Mouse (Mus musculus) urinary bladder, postnatal 36 days (tissue): Measurements from ENCODE around the gene Rpap3.
"Not testable (repeated sequence)": the region's sequence is repeated elsewhere in the genome, so short reads cannot be mapped to it uniquely, and the experiment has no call there.

Source experiments
- DNase-seq, 2 experiments: peaks; one replicate each; pipeline ENCODE4 v3.0.0; 2022; ENCODE audit warnings: low spot score in 2 of 2, mixed read lengths in 1 of 2

Rpap3 gene

DNA sequence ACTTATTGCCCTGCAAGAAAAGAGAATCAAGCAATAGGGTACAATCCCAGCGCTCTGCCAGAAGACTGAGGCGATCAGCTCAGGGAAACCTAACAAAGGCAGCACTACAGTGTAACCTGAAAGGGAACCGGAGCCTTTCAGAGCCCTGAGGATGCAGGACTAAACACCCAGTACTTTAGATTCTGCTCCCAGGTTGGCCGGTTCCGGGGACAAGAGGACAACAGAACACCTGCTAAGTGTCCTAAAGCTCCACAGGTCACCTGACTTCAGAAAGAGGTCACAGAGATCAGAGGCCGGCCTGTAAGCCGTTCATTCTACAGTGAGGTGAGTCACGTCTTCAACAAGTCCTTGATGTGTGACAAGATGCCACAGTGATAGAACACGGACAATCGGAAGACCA is 9.0 kb downstream of the Rpap3 start:
- DNase-seq = no peak

DNA sequence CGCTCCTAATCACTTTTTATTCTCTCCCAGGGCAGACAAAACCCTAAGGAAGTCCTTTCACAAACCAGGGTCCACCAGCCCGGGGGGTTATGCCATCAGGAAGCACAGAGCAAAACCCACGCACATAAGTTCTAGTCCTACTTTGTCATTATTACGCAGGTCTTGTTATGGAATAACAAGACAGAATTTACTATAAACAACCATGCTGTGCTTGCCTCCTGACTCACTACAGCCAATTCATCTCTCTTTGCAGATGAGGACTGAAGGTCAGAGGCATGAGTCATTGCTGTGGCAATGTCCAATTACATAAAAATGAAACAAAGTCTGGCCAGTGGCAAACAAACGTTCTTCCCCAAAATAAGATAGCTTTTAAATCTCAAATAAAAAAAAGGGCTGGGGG is 12.2 kb downstream of the Rpap3 start:
- no peak for DNase-seq

DNA sequence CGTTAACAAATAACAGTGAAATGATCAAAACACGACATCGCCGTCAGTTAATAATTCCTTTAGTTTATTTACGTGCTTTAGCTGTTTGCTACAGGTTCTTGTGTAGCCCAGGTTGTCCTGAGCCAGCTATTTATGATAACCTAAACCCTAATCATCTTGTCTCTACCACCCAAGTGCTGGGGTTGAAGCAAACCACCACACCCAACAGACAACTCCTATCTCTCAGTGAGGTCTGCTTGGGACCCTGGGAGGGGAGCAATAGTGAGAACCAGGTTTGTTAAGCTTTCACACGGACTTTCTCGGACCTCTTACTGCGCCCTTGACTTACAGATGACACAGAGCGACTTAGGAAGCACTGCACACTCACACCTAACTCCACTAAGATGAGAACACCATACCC is 21.5 kb downstream of the Rpap3 start:
- no peak for DNase-seq

DNA sequence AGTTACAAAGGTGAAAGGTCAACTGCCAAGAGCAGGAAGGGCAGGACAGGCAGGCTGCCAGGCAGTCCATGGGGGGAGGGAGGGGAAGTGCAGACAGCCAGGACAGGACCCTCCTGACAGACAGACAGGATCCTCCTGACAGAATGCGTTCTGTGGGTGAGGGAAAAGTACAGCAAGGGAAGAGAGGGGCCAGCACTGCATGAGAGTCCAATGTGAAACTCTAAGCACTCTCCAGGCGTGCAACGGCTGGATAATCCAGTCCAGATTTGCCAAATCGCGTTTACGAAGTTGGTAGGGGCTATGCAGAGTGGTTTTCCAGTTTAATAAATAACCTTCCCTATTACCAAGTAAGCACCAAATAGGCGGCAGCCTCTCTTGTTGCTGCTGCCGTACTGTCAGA is 23.6 kb downstream of the Rpap3 start:
- DNase-seq = no peak

GRCm38 (mm10) chr15:97679991-97680681 is 25.5 kb downstream of the Rpap3 start:
- no peak for DNase-seq

DNA sequence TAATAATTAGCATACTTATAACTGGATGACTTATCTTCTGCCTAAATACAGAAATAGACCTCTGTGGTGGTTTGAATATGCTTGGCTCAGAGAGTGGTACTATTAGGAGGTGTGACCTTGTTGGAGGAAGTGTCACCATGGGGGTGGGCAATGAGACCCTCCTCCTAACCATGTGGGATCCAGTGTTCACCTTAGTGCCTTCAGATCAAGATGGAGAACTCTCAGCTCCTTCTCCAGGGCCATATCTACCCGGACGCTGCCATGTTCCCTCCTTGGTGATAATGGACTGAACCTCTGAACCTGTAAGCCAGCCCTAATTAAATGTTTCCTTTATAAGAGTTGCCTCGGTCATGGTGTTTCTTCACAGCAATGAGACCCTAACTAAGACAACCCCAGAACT is 28.3 kb downstream of the Rpap3 start:
- DNase-seq = no peak

- DNase-seq = no peak
Observed at GRCm38 (mm10) chr15:97675927-97676326, 29.7 kb downstream of the Rpap3 start.

GRCm38 (mm10) chr15:97674423-97674822 is 31.2 kb downstream of the Rpap3 start:
- DNase-seq = no peak

DNA sequence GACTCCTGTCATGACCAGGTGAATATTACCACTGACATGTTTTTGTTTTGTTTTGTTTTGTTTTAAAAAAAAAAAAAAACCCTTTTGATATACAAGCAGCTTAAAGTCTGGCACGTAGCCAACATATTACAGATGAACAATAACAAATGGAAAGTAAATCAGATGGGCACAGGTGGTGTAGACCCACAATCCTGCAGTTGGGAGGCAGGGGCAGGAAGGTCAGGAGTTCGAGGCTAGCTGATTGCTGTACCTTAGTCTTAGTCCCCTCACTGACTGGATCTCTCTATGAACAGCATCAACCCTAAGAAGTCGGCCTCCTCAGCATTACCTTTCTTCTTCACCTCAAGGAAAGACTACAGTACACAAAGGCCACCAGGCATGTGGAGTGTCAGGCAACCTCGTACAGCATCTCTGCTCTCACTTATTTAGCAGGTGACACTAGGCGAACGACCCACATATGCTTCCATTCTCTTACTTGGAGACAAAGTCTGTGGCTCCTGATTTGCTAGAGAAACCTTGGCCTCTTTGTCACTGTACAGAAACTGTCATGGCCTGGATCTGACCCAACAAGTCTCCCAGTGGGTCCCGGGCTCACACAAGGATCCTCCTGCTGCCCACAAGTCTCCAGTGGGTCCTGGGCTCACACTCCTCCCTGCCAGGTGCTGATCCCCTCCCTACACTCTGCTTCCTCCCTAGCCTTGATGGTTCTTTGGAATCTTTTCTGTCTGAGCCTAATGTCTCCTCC is 32.2 kb downstream of the Rpap3 start:
- no peak for DNase-seq

GRCm38 (mm10) chr15:97672211-97672765 is 33.3 kb downstream of the Rpap3 start:
- DNase-seq = peak in 1 of 2 experiments; percentile 14

GRCm38 (mm10) chr15:97670554-97670953 is 35.1 kb downstream of the Rpap3 start:
- DNase-seq = peak in 1 of 2 experiments; percentile 52

GRCm38 (mm10) chr15:97668158-97668877 is 37.3 kb downstream of the Rpap3 start:
- not testable (repeated sequence) for DNase-seq

DNA sequence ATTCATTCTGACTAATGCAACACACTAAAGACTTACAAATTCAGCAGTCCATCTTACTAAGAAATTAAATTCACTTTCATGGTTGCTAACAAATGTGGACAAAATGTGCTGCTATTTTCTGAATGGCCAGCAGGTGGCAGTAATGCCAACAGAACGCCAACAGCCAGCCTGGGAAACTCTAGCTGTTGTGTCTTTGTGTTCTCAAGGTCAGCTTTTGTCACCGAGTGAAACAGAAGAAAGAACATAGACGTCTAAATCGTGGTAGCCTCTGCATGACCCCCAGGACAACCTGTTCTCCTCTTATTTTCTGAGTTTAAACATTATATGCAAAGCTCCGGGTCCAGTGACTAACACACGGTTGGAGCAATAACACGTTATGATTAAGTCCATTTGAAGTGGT is 38.2 kb downstream of the Rpap3 start:
- DNase-seq = peak; percentile 23 to 53

DNA sequence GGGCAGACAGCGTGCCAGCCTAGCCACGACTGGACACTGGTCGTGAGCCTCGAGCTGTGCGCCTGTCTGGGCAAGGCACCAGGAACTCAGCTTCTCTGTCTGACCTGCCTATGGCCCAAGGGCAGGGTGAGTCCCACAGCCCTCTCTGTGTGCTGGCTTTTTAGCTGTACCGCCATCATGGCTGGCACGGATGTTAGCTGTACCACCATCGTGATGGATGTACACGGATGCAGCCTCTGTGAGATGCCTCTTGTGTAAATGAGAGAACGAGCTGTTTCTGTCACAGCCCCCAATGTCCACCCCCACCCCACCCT is 39.2 kb downstream of the Rpap3 start:
- no peak for DNase-seq

DNA sequence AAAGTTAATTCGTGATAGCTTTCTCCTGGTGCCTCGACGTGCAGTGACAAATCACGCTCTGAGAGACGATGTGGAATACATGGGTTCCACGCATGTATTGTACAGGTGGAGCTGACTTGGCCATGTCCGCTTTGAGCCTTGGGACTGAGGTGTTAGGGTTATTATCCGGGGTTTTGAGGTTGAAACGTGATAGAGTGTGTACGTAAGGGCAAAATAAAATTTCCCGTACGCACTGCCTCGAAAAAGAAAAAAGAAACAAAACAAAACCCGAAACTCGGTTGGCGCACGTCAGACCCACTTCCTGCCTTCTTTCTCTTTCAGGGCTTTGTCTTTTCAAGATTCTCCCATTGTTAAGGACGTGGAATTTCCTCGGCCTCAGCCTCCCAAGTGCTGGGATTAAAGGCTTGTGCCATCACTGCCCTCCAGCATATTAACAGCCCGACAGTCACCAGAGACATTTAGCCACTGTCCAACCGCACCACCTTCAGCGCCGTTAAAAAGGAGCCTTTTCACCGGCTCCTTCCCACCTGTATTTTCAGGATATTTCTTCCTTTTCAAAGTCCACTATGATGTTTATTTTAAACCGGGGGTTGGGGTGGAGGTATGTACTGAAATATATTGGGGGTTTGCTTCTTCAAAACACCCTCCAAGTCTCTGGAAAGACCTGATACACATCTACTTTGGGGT is 39.7 kb downstream of the Rpap3 start:
- DNase-seq = no peak

DNA sequence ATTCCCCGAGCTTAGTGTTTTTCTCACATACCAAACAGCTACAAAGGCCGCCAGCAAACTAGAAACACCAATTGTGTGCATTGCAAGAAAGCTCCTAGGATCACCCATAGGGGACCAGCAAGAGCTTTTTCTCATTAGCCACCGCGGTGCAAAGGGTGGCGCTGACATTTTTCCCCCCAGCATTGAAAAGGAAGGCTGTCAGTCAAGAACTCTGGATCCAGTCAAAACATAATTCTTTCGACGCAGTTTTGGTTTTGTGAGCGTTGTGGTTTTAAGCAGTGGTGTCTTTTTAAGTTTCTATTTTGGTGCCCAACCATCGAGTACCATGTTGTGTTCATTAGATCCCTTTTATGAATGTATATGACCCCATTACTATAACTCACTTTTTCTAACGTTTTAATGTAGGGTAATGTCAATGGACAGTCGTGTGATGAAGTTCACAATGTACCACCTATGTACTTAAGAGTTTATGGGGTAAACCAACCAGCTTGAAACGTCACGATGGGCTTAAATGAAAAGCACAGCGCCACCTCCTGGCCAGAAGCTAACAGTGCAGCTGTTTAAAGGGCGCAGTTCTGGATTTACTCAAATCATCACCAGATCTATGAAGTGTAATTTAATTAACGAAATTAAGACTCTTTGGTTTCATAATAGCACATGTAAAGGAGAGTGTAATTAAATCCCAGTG is 40.5 kb downstream of the Rpap3 start:
- no peak for DNase-seq

- peak; percentile 48 to 58 for DNase-seq
Observed at GRCm38 (mm10) chr15:97663750-97664406, 41.7 kb downstream of the Rpap3 start.

GRCm38 (mm10) chr15:97658755-97659116 is 46.9 kb downstream of the Rpap3 start:
- DNase-seq = no peak

DNA sequence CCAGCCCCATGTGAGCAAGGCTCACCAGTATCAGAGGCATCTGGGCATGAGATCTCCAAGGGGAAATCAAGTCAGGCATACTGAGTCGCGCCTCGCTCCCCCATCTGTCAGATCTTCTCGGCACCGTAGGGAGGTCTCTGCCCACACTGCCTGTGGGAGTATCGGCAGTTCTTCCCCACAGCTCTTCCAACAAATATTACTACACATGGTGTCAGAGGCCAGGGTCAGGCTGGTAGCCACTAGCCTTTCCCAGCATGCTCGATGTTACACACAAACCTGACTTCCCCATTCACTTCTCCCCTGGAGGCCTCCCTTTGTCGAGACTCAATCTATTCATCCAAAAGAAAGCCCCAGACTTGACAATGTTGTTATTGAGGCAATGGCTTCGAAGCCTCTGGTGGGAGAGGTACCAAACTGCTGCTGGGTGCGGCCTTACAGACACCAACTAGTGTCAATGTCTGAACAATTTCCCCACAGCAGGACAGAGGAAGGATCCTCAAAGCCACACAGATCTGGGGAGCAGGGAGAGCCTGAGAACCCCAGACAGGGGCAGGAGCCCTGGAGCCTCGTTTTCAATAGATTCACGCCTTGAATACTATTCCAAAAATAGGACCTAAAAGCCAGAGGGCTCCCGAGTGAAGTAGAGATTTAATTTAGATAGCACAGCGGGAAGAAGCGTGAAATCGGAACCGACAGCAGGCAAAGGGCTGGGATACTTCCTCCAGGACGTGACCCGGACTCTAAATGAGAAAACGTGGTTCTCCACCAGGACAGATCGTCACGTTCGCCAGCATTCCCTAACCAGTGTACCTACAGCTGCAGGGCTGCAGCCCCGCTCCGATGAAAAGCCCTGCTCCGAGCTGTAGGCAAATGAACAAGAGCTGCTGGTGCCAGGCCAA is 47.5 kb downstream of the Rpap3 start:
- DNase-seq = no peak

DNA sequence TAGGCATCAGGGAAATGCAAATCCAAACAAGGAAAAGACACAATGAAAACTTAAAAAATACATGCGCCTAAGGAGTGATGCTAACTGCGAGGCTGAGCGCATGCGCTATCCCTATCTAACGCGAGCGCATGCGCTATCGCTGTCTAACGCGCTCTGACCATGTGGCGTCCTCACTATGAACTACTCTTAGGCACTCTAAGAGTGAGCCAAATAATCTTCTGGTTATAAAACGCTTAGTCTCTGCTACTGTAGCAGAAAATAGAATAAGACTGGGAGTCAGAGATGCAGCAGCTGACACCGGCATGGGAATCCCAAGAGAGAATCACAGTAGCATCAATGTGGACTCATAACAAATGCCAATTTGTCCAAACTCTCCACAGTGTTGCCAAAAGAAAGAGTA is 48.2 kb downstream of the Rpap3 start:
- no peak for DNase-seq
